Mouse (Mus musculus): Measurements from ENCODE around the gene Llph. TPM values are rescaled to one million over a fixed set of nuclear protein-coding genes. Genes with fewer than 3 reads are reported as not detected.
"Not testable (repeated sequence)": the region's sequence is repeated elsewhere in the genome, so short reads cannot be mapped to it uniquely, and the experiment has no call there.

Gene Llph
- polyA plus RNA-seq, 1 experiment from 2014 or later = 51.3 TPM

GRCm38 (mm10) chr10:120201961-120202402 lies 24.9 kb upstream of the Llph start, which contains the start of gene Irak3:
Gene Irak3 (minus strand): TSS chr10:120202130.
- H3K36me3 ChIP-seq = no peaks in the 10 kb centered on the region
- WGBS = 2% methylated on average over 13 of the region's 13 CpGs
- H3K27me3 ChIP-seq = peaks cover 6% of the 10 kb centered on the region; the same call in 1 of the 2 replicates
- no peak for ATAC-seq (ENCODE audit: insufficient number of reproducible peaks, low FRiP score, low TSS enrichment, low read depth)
- H3K4me3 ChIP-seq = peak within 1 kb of the TSS; percentile 60
- peak within 1 kb of the TSS; percentile 95 for H3K4me2 ChIP-seq
- peak within 1 kb of the TSS; percentile 42 for H3K9ac ChIP-seq
- H3K9me3 ChIP-seq = no peaks in the 10 kb centered on the region
- peaks cover 6% of the 10 kb centered on the region; the same call in 1 of the 2 replicates for H3K4me1 ChIP-seq
- H3K27ac ChIP-seq = no peak within 1 kb of the TSS

- Histone ChIP-seq H3K9me3 (no peaks in the 10 kb centered on the region), H3K27me3 (peaks cover 6% of the 10 kb centered on the region; the same call in 1 of the 2 replicates), H3K4me2 (no peak overlapping the region), H3K9ac (no peak overlapping the region), H3K36me3 (no peaks in the 10 kb centered on the region), H3K27ac (no peak overlapping the region), H3K4me3 (no peak overlapping the region), H3K4me1 (peaks cover 6% of the 10 kb centered on the region; the same call in 1 of the 2 replicates)
- WGBS = 71% methylated on average over 16 of the region's 16 CpGs
- ATAC-seq (ENCODE audit: insufficient number of reproducible peaks, low FRiP score, low TSS enrichment, low read depth) = no peak
Measured at GRCm38 (mm10) chr10:120202467-120203250, 24.2 kb upstream of the Llph start.

- no peak for ATAC-seq (ENCODE audit: insufficient number of reproducible peaks, low FRiP score, low TSS enrichment, low read depth)
- Histone ChIP-seq H3K4me1 (peaks cover 10% of the 10 kb centered on the region), H3K9ac (no peak overlapping the region), H3K9me3 (no peaks in the 10 kb centered on the region), H3K27ac (no peak overlapping the region), H3K4me3 (no peak overlapping the region), H3K36me3 (no peaks in the 10 kb centered on the region), H3K27me3 (peaks cover 6% of the 10 kb centered on the region; the same call in 1 of the 2 replicates), H3K4me2 (no peak overlapping the region)
- 76% methylated on average over 13 of the region's 13 CpGs for WGBS
Measured at GRCm38 (mm10) chr10:120204591-120205210, 22.2 kb upstream of the Llph start.

- Histone ChIP-seq H3K9ac (no peak overlapping the region), H3K27me3 (no peaks in the 10 kb centered on the region), H3K27ac (no peak overlapping the region), H3K9me3 (no peaks in the 10 kb centered on the region), H3K36me3 (peaks cover 6% of the 10 kb centered on the region; the same call in 1 of the 2 replicates), H3K4me2 (no peak overlapping the region), H3K4me1 (peaks cover 7% of the 10 kb centered on the region), H3K4me3 (no peak overlapping the region)
- ATAC-seq (ENCODE audit: insufficient number of reproducible peaks, low FRiP score, low TSS enrichment, low read depth) = no peak
- WGBS = 88% methylated on average over 8 of the region's 8 CpGs
Measured at GRCm38 (mm10) chr10:120208015-120208414, 18.9 kb upstream of the Llph start.

GRCm38 (mm10) chr10:120208575-120209538 lies 18.0 kb upstream of the Llph start:
- peak; percentile 84; the same call in 1 of the 2 replicates for ATAC-seq (ENCODE audit: insufficient number of reproducible peaks, low FRiP score, low TSS enrichment, low read depth)
- peak overlapping the region; percentile 73 for H3K9ac ChIP-seq
- H3K4me1 ChIP-seq = peaks cover 7% of the 10 kb centered on the region
- H3K9me3 ChIP-seq = no peaks in the 10 kb centered on the region
- H3K27ac ChIP-seq = no peak overlapping the region
- H3K4me3 ChIP-seq = peak overlapping the region; percentile 96
- 2% methylated on average over 53 of the region's 53 CpGs for WGBS
- H3K4me2 ChIP-seq = peak overlapping the region; percentile 61
- peaks cover 6% of the 10 kb centered on the region; the same call in 1 of the 2 replicates for H3K36me3 ChIP-seq
- no peaks in the 10 kb centered on the region for H3K27me3 ChIP-seq

GRCm38 (mm10) chr10:120209539-120209925 lies 17.3 kb upstream of the Llph start:
- H3K27ac ChIP-seq = no peak overlapping the region
- peaks cover 6% of the 10 kb centered on the region; the same call in 1 of the 2 replicates for H3K36me3 ChIP-seq
- ATAC-seq (ENCODE audit: insufficient number of reproducible peaks, low FRiP score, low TSS enrichment, low read depth) = no peak
- peak overlapping the region; percentile 96 for H3K4me3 ChIP-seq
- WGBS = 52% methylated on average over 6 of the region's 6 CpGs
- H3K27me3 ChIP-seq = no peaks in the 10 kb centered on the region
- H3K4me2 ChIP-seq = peak overlapping the region; percentile 61
- H3K9me3 ChIP-seq = no peaks in the 10 kb centered on the region
- no peak overlapping the region for H3K9ac ChIP-seq
- peaks cover 7% of the 10 kb centered on the region for H3K4me1 ChIP-seq

- peaks cover 7% of the 10 kb centered on the region for H3K4me1 ChIP-seq
- H3K9ac ChIP-seq = no peak overlapping the region
- no peak overlapping the region for H3K27ac ChIP-seq
- 86% methylated on average over 3 of the region's 3 CpGs for WGBS
- ATAC-seq (ENCODE audit: insufficient number of reproducible peaks, low FRiP score, low TSS enrichment, low read depth) = no peak
- no peaks in the 10 kb centered on the region for H3K27me3 ChIP-seq
- H3K36me3 ChIP-seq = peaks cover 6% of the 10 kb centered on the region; the same call in 1 of the 2 replicates
- H3K9me3 ChIP-seq = no peaks in the 10 kb centered on the region
- no peak overlapping the region for H3K4me3 ChIP-seq
- H3K4me2 ChIP-seq = no peak overlapping the region
Measured at GRCm38 (mm10) chr10:120210096-120210495, 16.8 kb upstream of the Llph start.

- not testable (repeated sequence) for H3K4me2 ChIP-seq; H3K27me3 ChIP-seq; H3K4me1 ChIP-seq; ATAC-seq (ENCODE audit: insufficient number of reproducible peaks, low FRiP score, low TSS enrichment, low read depth); H3K9ac ChIP-seq; H3K9me3 ChIP-seq; H3K27ac ChIP-seq; H3K4me3 ChIP-seq
- H3K36me3 ChIP-seq = peaks cover 22% of the 10 kb centered on the region
- WGBS = 80% methylated on average over 1 of the region's 1 CpGs
Measured at GRCm38 (mm10) chr10:120217099-120217498, 9.8 kb upstream of the Llph start.

- Histone ChIP-seq H3K4me3 (no peak overlapping the region), H3K9me3 (no peaks in the 10 kb centered on the region), H3K9ac (no peak overlapping the region), H3K4me2 (no peak overlapping the region), H3K27me3 (no peaks in the 10 kb centered on the region), H3K36me3 (peaks cover 26% of the 10 kb centered on the region), H3K4me1 (no peaks in the 10 kb centered on the region), H3K27ac (no peak overlapping the region)
- 82% methylated on average over 10 of the region's 10 CpGs for WGBS
- ATAC-seq (ENCODE audit: insufficient number of reproducible peaks, low FRiP score, low TSS enrichment, low read depth) = no peak
Measured at GRCm38 (mm10) chr10:120218996-120219395, 7.9 kb upstream of the Llph start.

- no peaks in the 10 kb centered on the region for H3K4me1 ChIP-seq
- H3K4me3 ChIP-seq = no peak overlapping the region
- H3K4me2 ChIP-seq = no peak overlapping the region
- no peaks in the 10 kb centered on the region for H3K9me3 ChIP-seq
- peaks cover 28% of the 10 kb centered on the region for H3K36me3 ChIP-seq
- no peaks in the 10 kb centered on the region for H3K27me3 ChIP-seq
- no peak overlapping the region for H3K9ac ChIP-seq
- 81% methylated on average over 14 of the region's 14 CpGs for WGBS
- H3K27ac ChIP-seq = no peak overlapping the region
- ATAC-seq (ENCODE audit: insufficient number of reproducible peaks, low FRiP score, low TSS enrichment, low read depth) = no peak
Measured at GRCm38 (mm10) chr10:120219578-120220359, 7.1 kb upstream of the Llph start.

- Histone ChIP-seq H3K4me3 (no peak overlapping the region), H3K9me3 (no peaks in the 10 kb centered on the region), H3K27me3 (no peaks in the 10 kb centered on the region), H3K9ac (no peak overlapping the region), H3K4me2 (no peak overlapping the region), H3K4me1 (no peaks in the 10 kb centered on the region), H3K27ac (no peak overlapping the region), H3K36me3 (peaks cover 28% of the 10 kb centered on the region)
- ATAC-seq (ENCODE audit: insufficient number of reproducible peaks, low FRiP score, low TSS enrichment, low read depth) = no peak
- 82% methylated on average over 7 of the region's 7 CpGs for WGBS
Measured at GRCm38 (mm10) chr10:120220776-120221175, 6.1 kb upstream of the Llph start.

Measured in limb, embryonic 15.5 days (tissue).